Mouse (Mus musculus) monocyte, adult 5-6 weeks (primary cell): ENCODE measurements around the gene Gpr61. TPM values are rescaled to one million over a fixed set of nuclear protein-coding genes. Genes with fewer than 3 reads are reported as not detected.

Source experiments
- ATAC-seq: fragments of 153-309, 156-312 bp; replicated peaks from 2 replicates; pipeline ENCODE4 v1.8.0; 2017; ENCODE audit warnings: mild to moderate bottlenecking; ENCODE audit not compliant: low TSS enrichment, insufficient number of reproducible peaks, severe bottlenecking, poor library complexity, low FRiP score
- total RNA-seq: library from RNA; stranded (forward); fragments of 200-1000, 200-491, 200-594 nt; gene quantifications from 3 replicates; pipeline ENCODE4 v1.2.3, GENCODE M21; 2017

Gpr61 gene
- total RNA-seq, 1 experiment from 2014 or later = not detected

DNA sequence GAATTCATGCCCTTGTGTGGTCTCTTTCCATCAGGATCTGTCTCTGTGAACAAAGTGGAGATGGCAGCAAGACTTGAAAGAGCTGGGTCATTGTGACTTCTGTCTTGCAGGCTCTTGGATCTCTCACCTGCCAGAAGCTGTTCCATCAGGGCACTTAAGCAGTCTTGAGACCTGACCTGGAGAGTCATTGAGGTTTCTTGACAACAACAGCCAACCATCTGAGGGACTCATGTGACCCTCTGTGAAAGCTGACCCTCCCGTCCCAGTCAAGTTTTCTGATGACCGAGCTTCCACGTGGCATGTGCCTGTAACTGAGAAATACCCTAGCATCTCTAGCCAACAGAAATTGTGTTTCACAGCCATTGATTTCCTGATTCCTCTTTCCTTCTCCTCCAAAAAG, 30.1 kb upstream of the Gpr61 start:
- no peak for ATAC-seq

DNA sequence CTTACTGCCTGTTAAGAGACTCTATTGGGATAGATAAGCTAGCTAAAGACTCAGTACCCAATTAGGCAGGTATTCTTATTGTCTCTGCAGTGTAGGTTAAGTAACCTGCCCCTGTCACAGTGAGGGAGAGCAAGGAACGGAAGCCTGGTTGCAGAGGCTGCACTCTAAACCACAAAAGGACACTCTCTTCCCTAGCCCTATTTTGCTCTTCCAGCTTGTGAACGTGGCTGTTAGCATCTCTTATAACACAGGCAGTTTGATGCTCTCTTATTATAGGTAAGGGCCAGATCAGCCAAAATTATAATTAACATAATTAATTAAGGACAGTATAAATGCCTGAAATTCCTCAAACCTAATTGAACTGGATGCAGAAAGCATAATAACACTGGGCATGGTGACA, 25.8 kb upstream of the Gpr61 start:
- ATAC-seq = no peak

DNA sequence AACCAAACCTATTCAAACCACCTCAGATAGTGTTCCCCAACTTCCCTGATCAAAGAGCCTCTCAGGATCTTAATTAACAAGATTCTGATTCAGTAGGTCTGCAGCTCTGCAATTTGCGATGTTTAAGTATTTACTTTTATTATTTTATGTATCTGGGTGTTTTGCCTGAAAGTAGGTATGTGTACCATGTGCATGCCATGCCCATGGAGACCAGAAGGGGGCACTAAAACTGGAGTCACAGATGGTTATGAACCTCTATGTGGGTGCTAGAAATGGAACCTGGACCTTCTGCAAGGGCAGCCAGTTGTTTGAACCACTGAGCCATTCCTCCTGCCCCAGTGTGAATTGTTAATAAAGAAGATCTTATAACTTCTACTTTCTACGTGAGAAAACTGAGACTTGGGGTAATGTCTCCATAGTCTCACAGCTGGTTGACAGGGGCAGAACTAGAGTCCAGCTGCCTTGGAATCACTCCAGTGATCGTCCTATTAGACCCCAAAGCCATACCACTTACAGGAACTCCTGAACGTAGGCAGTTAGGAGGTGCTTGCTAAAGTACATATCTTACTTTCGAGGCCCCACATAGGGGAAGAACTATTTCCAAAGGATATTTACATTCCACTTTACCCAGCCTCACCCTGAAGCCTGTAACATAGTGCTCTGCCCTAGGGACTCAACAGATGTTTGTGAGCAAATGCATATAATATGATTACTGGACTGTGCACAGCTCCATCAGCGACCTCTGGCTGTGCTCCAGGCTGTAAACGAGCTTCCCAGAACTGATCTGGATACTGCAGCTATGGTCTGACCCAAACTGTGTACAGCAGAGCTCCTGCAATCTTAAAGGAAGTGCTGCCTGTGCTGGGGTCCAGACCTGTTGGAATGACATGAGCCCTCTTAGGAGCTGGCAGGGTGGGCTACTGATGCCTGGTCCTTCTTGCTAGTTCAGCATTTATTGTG, 24.4 kb upstream of the Gpr61 start:
- no peak for ATAC-seq

DNA sequence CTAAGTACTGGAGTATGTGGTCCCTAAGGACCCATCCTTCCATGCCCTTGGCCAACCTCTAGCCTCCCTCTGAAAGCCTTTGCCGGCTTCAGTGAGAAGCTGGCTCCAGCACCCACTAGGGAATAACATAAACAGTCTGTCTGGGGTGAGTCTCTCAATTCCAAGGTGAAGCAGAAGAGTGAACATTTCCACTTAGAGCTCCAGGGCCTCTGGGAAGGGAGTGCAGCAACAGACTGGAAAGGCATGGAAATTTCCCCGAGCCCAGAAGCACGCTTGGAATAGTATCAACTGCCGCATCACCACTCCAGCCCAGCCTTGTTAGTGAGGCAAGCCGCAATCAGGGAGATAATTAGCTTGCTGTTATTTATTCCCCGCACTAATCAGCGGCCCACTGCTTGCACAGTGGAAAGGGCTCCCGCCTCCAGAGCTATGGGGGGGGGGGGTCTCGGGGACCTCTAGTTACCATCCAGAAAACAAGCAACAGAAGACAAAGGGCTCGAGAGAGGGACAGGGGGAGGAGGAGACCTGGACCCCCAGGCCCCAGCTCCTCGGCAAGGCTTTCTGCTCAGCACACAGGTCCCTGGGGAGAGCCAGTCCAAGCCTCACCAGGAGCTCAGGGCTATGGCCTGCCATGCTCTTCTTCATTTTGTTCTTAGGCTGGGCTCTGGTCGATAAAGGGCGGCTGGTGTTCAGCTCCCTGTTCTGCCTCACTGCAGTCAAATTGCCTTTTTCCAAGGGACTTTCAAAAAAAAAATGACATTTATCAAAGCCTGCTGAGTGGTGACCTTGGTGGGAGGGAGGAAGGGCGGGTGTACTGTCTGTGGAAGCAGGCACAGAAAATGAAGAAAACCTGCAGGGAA, 20.2 kb upstream of the Gpr61 start:
- ATAC-seq = no peak

DNA sequence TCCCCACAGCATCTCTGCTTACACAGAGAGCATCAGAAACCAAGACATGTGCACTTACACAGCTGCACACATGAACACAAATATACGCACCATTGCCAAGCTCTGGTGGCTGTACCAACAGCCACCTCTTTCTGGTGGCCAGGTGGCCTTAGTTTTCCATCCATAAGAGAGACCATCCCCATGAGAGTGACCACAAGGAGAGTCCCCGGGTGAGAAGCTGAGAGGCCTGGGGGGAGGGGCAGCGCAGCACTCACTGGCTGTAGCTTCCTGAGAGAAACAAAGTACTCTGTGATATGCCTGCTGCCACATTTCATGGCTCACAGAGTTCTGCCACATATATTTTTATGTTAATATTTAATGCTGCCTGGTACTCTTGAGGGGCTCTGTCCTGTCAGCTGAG, 14.5 kb upstream of the Gpr61 start:
- no peak for ATAC-seq

DNA sequence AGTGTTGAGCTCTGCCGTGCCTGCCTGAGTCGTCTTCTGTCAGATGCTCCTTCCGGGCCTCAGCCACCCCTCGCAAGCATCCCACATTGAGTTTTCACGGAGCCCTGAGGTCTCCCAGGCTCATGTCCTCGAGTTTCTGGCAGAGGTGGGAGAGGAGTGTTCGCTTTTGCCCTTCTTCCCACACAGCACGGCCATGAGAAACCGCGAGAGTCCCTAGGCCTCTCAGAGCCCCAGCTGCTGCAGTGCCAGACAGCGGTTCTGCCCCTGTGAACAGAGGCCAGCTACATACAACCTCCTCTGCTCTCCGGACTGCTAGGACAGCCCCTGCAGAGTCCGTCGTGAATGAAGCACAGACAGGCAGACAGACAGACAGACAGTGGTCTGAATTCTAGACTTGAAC, 12.8 kb upstream of the Gpr61 start:
- no peak for ATAC-seq

DNA sequence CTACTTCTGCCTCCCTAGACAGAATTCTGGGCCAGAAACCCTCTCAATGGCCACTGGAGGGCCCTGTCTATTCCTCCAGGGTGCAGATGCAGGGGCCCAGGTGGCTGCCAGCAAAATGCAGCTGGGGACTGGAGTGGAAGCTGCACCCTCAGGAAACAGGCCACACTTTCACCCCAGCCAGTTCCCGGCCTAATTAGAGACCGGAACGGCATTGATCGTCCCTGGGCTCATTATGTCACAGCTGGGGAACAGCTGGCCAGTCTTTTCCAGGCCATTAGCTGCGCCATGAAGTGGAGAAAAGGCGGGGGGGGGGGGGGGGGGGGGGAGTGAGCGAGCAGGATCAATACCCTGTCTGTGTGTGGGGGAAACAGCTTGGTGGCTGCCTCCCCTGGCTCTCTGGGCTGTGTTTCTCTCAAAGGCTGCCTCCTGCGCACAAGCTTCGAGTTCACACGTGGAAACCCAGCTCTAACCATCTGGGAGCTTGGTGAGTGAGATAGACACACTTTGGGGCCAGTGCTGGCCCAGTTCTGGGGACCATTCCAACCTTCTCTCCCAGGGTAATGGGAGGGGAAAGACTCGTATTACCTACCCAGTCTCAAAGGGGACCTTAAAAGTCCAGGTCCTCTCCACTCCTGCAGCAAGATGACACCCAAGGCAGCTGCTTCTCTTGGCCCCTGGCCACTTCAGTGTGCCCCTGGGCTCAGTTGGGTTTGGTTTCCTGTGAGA, 12.0 kb upstream of the Gpr61 start:
- ATAC-seq = no peak

DNA sequence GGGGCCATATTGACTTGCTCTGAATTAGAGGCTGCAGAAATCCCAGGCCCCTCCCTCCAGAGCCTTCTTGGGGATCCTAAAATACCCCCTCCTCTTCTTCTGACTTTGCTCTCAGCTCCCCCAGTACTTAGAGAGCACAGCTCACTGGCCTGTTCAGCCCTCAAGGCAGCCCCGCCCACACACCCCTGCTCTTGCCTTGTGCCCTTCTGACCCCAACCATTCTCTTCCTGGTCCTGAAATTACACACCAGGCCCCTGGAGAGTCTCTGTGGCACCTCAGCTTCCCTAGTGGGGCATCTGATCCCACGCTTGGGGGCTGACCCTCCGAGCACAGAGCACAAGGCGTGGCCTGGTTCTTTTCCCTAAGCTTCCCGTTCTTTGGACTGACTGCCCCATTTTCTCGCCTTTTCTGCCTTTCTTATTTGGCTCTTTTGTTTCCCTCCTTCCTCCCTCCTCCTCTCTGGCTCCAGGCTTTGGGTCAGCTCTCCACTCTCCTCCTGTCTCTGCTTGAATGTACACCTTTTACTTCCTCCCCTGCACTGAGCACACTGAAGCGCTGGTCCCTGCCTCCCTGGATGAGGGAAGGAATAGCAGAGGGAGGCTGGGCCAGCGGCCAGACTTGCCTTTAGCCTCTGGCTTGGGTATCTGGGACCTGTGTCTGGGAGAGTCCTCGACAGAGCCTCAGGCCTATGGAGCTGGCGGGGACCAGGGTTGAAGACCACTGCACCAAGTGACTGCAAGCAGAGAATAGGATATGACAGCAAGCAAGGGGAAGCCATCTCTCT, 11.0 kb upstream of the Gpr61 start:
- ATAC-seq = no peak

DNA sequence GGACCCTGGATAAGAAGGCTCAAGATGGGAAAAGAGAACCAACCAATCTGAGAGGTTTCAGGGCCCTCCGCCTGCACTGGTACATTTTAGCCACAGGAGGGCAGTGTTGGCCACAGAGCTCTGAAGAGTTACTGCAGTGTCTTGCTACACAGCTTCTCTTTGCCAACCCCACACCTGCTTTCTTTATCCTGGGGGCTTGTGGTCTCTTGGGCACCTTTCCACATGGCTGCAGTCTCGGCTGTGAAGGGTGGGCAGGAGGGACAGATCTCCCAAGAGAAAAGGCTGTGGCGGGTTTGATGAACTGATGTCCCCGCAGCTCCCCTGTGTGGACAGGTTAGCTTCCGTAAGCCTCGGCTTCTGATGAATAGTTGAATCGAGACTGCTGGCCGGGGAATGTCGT, 10.1 kb upstream of the Gpr61 start:
- peak; percentile 85 for ATAC-seq

DNA sequence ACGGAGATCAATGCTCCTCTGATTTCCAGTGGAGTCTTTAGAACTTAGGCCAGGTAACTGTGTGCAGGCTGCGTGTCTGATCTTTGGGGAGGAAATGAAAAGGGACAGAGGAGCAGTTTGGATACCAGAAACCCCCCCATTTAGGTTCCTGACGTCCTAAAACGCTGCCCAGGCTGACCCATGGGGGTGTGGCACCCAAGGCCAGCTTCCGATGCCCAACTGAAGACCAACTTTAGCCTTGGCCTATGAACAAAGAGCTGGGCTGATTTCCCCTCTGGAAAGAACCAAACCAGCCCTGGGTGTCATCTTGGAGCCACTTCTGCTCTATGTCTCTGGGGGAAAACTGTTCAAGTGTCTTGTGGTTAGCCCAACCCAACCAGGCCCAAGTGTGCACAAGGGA, 9.4 kb upstream of the Gpr61 start:
- no peak for ATAC-seq

DNA sequence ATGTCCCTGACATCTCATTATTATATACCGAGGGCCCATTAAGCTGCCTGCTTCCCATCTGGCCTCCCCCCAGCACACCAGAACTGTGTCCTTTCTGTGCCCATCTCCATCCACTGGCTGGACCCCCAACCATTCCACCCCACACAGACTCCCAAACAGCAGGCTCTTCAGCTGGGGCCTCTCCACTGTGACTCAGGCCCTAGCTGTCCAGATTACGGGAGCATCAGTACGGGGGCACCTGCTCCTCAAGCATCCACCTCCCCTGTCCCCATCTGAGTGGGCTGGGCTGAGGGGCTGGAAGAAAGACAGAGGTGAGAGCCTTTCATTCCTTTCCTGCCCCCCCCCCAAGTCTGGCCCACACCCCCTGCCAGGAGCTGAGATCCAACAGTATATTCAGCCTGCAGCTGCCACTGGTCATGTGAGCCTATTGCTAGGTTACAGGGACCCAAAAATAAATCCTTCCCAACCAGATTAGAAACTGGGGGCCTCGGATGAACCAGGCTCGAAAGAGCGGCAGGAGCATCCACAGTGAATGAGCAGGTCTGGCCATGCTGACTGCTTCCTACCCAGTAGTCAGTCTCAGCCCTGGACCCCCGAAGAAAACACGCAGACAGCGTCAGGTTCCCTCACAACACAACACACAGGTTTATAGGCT, 3.8 kb upstream of the Gpr61 start:
- no peak for ATAC-seq

DNA sequence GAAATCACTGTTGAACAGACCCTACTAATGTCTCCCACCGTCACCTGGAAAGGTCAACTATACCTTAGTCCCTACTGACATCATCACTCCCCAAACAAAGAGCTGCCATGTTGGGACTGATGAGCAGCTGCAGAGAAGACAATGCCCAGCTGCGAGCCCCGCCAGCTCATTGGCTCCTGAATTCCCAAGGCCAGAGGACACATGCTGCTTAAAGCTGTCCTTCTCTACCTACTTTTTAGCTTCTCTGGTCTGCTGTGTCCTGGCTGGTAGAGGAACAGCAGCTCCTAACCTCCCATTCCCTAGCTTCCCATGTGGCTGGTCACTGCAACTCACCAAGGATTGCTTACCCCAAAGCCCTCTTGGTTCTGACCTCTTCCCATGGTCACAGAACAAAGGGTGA, 2.4 kb downstream of the Gpr61 start:
- ATAC-seq = no peak

DNA sequence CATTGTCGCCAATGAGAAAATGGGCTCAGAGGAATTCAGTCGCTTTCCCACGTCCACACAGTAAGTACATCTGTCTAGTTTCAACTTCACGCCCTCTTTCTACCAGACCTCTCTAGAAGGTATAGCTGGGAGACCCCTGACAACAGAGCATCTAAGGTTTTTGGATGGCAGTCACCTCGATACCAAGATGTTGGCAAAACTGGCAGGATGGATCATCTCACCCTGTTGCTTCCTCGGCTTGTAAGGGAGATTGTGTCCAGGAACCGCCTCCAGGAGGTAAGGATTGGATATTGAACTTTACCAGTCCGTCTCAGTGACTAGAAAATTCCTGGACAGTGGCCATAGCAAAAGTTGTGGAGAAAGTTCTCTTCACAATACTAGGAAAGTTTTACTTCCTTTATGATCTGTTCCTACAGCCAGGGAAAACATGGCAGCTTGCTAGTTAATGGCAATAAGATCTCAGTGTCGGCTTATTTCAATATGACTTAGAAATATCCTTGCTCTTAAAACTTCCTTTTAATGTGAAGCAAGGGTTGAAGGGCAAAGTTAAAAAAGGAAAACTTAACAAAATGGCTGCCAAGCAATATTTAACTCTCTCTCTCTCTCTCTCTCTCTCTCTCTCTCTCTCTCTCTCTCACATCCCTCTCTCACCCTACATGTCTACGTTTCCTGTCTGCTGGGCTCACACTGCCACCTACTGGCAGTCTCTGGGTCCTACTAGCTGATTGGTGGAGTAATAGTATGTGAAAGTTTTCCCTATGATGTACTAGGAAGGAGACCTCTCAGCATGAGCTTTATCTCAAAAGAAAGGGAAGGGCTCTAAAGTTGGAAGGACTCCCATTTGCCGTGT, 7.1 kb downstream of the Gpr61 start:
- peak; percentile 79 for ATAC-seq

DNA sequence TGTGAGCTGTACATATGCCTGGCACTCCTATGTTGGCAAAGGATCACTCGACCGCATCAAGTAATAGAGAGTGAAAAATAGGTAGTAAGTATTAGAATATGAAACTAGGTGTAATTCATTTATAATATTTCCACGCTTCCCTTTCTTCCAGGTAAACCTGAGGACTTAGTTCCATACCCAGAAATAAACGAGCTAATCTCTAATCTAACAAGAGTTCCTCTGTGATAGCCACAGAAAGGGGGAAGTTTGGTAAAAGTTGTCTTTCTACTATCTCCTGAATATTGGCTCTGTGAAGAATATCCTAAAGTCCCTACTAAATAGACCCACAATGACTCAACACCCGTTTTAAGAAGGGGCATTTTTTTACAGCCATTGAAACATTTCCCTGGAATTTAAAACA, 8.0 kb downstream of the Gpr61 start:
- ATAC-seq = no peak

DNA sequence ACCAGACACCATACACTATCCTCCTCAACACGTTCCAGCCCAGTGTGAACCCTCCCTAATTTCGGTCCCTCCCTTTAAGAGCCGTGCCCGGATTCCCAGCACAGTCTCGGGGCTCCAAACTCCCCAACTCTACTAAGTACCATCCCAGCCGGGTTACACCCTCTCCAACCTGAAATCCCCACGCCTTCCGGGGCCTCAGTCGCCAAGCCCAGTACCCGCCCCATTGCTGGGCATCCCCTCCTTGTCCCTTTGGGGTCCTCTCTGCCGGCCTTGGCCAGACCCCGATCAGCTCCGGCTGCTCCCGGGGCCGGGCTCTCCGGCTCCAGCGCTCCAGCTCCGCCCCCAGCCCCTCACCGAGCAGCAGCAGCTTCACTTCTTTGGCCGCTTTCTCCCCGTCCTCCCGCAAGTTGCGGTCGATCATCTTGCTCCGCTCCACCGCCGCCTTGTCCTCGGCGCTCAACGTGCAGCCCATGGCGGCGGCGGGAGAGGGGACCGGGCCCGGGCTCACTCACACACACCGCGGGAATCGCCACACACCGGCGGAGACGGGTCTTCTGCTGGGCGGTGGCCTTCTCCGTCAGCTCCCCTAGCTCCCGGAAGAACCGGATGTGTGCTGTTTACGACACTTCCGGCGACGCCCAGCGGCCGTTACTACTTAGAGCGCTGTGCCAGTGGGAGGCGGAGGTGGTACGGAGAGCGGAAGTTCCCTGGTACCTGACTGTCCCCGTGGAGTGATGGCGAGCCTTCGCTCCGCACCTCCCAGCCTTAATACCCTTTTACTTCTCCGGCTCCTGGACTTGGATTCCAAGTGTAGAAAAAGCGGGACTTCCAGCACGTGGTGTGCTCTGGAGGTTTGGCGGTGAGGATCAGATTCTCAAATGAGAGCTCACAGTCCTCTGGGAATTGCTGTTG, 8.9 kb downstream of the Gpr61 start, which contains the start of gene Gnai3:
Gene Gnai3, minus strand, starts transcription at position 613 of the 912 bp plus-strand sequence.
- ATAC-seq = peak; percentile 94

DNA sequence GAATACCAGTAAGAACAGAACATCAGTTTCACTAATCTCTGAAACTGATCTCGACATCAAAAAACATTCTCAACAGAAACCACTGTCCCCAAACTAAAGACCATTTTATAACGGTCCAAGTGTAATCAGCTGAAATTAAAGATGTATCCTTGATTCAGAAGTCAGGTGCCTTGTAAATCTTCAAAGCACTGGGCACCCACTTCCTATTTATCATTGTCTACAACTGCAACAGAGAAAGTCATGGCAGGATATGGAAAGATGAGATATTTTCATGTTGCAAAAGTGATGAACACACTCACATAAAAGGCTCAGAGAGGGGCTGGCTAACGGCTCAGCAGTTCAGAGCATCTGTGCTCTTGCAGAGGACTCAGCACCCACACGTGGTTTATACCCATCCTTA, 13.9 kb downstream of the Gpr61 start:
- no peak for ATAC-seq
